Mouse (Mus musculus) embryonic facial prominence, embryonic 11.5 days (tissue): ENCODE results near the gene Fgfr3. TPM values are rescaled to one million over a fixed set of nuclear protein-coding genes. Genes with fewer than 3 reads are reported as not detected.

Experiments
- ATAC-seq: fragments of 200-750 bp; cut with Nextera tagmentation; replicated peaks from 2 replicates; pipeline ENCODE4 v1.8.0; 2017; ENCODE audit warnings: low read depth; ENCODE audit not compliant: insufficient number of reproducible peaks, low FRiP score, low TSS enrichment
- DNase-seq: peaks from one replicate; pipeline ENCODE4 v3.0.0-alpha.2; 2015; ENCODE audit warnings: low spot score
- H3K27ac ChIP-seq: fragments of 300-500 bp; sonication (generic); replicated peaks from 2 replicates; pipeline ENCODE4 v1.5.1; 2014; ENCODE audit warnings: mild to moderate bottlenecking, low read depth, low read length, control low read depth
- H3K27me3 ChIP-seq: fragments of 300-500 bp; sonication (generic); 2 replicates; pipeline ENCODE4 v1.6.1; 2014; ENCODE audit warnings: mild to moderate bottlenecking, low read length, moderate library complexity, mixed read lengths; ENCODE audit not compliant: control insufficient read depth, insufficient read depth
- H3K36me3 ChIP-seq: fragments of 300-500 bp; sonication (generic); replicated peaks from 2 replicates; pipeline ENCODE4 v1.6.1; 2014; ENCODE audit warnings: low read depth, mild to moderate bottlenecking, low read length, moderate library complexity, mixed read lengths; ENCODE audit not compliant: control insufficient read depth, insufficient read depth
- H3K4me1 ChIP-seq: fragments of 300-500 bp; sonication (generic); 2 replicates; pipeline ENCODE4 v1.6.1; 2014; ENCODE audit warnings: low read length, mixed read lengths; ENCODE audit not compliant: control insufficient read depth, insufficient read depth
- H3K4me2 ChIP-seq: fragments of 300-500 bp; sonication (generic); 2 replicates; pipeline ENCODE4 v1.6.1; 2014; ENCODE audit warnings: low read depth, mild to moderate bottlenecking, control low read depth, low read length, moderate library complexity
- H3K4me3 ChIP-seq: fragments of 300-500 bp; sonication (generic); 2 replicates; pipeline ENCODE4 v1.5.1; 2014; ENCODE audit warnings: low read depth, low read length, control low read depth
- H3K9ac ChIP-seq: fragments of 300-500 bp; sonication (generic); replicated peaks from 2 replicates; pipeline ENCODE4 v1.6.1; 2014; ENCODE audit warnings: mild to moderate bottlenecking, control low read depth, low read length
- H3K9me3 ChIP-seq: fragments of 300-500 bp; sonication (generic); replicated peaks from 2 replicates; pipeline ENCODE4 v1.6.1; 2016; ENCODE audit warnings: mild to moderate bottlenecking, low read length, inconsistent platforms, mixed read lengths; ENCODE audit not compliant: control insufficient read depth
- WGBS: fragments of 180-500 bp; shearing (Covaris S2); extraction: QIAGEN DNeasy Blood & Tissue Kit; methylation state at CpG from one replicate; pipeline ENCODE4 v1.1.7; 2014; 5-methylcytosine and 5-hydroxymethylcytosine counted together
- polyA plus RNA-seq: library from polyadenylated mRNA; unstranded; fragments of >200 nt; fragmentation: Nextera tagmentation; extraction: Ambion mirVana; gene quantifications from 2 replicates; pipeline ENCODE4 v1.2.1, GENCODE M21; 2014

Gene Fgfr3
- polyA plus RNA-seq, 1 experiment from 2014 or later = 7.6 TPM

GRCm38 (mm10) chr5:33723641-33724465, 2.4 kb downstream of the Fgfr3 start:
- Histone ChIP-seq H3K9me3 (no peaks in the 10 kb centered on the region), H3K4me3 (peak overlapping the region; percentile 52), H3K27ac (no peak overlapping the region), H3K36me3 (no peaks in the 10 kb centered on the region), H3K4me2 (peak overlapping the region; percentile 93), H3K27me3 (peaks cover 32% of the 10 kb centered on the region), H3K4me1 (peaks cover 14% of the 10 kb centered on the region), H3K9ac (peak overlapping the region; percentile 66)
- WGBS = 4% methylated on average over 36 of the region's 36 CpGs
- peak; percentile 42; the same call in 1 of the 2 replicates for ATAC-seq
- DNase-seq = peak; percentile 26

- no peak overlapping the region for H3K4me3 ChIP-seq
- H3K27ac ChIP-seq = no peak overlapping the region
- no peak overlapping the region for H3K4me2 ChIP-seq
- WGBS = 81% methylated on average over 7 of the region's 7 CpGs
- H3K9me3 ChIP-seq = no peaks in the 10 kb centered on the region
- DNase-seq (no peak), ATAC-seq (no peak)
- H3K4me1 ChIP-seq = peaks cover 14% of the 10 kb centered on the region
- H3K9ac ChIP-seq = no peak overlapping the region
- H3K27me3 ChIP-seq = peaks cover 29% of the 10 kb centered on the region
- H3K36me3 ChIP-seq = no peaks in the 10 kb centered on the region
Measured at GRCm38 (mm10) chr5:33726081-33726647, 4.7 kb downstream of the Fgfr3 start.

- H3K4me3 ChIP-seq = no peak overlapping the region
- peaks cover 28% of the 10 kb centered on the region for H3K27me3 ChIP-seq
- WGBS = 83% methylated on average over 1 of the region's 1 CpGs
Measured at GRCm38 (mm10) chr5:33726891-33727290, 5.4 kb downstream of the Fgfr3 start.

GRCm38 (mm10) chr5:33728841-33729240, 7.4 kb downstream of the Fgfr3 start:
- H3K4me3 ChIP-seq = no peak overlapping the region
- H3K9me3 ChIP-seq = no peaks in the 10 kb centered on the region
- H3K4me2 ChIP-seq = no peak overlapping the region
- no peaks in the 10 kb centered on the region for H3K36me3 ChIP-seq
- peaks cover 4% of the 10 kb centered on the region; the same call in 1 of the 2 replicates for H3K4me1 ChIP-seq
- DNase-seq (no peak), ATAC-seq (no peak)
- H3K9ac ChIP-seq = no peak overlapping the region
- no peak overlapping the region for H3K27ac ChIP-seq
- 78% methylated on average over 7 of the region's 7 CpGs for WGBS
- H3K27me3 ChIP-seq = peaks cover 16% of the 10 kb centered on the region

More at GRCm38 (mm10) chr5:33726891-33727290, 5.4 kb downstream of the Fgfr3 start:
- Histone ChIP-seq H3K9ac (no peak overlapping the region), H3K27ac (no peak overlapping the region), H3K36me3 (no peaks in the 10 kb centered on the region), H3K4me1 (peaks cover 10% of the 10 kb centered on the region; the same call in 1 of the 2 replicates), H3K9me3 (no peaks in the 10 kb centered on the region), H3K4me2 (no peak overlapping the region)
- ATAC-seq (no peak), DNase-seq (no peak)

- H3K27ac ChIP-seq = no peak overlapping the region
- no peaks in the 10 kb centered on the region for H3K36me3 ChIP-seq
- no peaks in the 10 kb centered on the region for H3K9me3 ChIP-seq
- WGBS = 43% methylated on average over 5 of the region's 5 CpGs
- ATAC-seq = no peak
- no peak overlapping the region for H3K4me3 ChIP-seq
- no peaks in the 10 kb centered on the region; the same call in none of the 2 replicates for H3K27me3 ChIP-seq
- no peaks in the 10 kb centered on the region for H3K4me1 ChIP-seq
- H3K4me2 ChIP-seq = no peak overlapping the region
- no peak for DNase-seq
- no peak overlapping the region for H3K9ac ChIP-seq
Measured at GRCm38 (mm10) chr5:33730516-33730915, 9.0 kb downstream of the Fgfr3 start.

DNA sequence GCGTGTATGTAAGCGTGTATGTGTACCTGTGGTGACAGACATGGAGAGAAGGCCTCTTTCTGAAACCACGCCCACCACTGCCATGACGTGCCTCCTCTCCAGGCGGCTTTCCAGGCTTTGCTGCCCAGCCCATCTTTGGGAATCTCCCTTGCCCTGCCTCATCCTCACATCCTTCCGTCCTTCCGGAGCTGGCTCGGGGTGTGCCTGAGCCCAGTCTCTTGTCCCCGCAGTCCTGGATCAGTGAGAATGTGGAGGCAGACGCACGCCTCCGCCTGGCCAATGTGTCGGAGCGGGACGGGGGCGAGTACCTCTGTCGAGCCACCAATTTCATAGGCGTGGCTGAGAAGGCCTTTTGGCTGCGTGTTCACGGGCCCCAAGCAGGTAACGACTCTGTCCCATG, 9.6 kb downstream of the Fgfr3 start:
- Histone ChIP-seq H3K27ac (no peak overlapping the region), H3K9ac (no peak overlapping the region)

GRCm38 (mm10) chr5:33733837-33734236, 12.4 kb downstream of the Fgfr3 start:
- no peak for DNase-seq
- no peak overlapping the region for H3K27ac ChIP-seq
- H3K9me3 ChIP-seq = no peaks in the 10 kb centered on the region
- no peak overlapping the region for H3K4me2 ChIP-seq
- WGBS = 92% methylated on average over 12 of the region's 12 CpGs
- no peak overlapping the region for H3K4me3 ChIP-seq
- no peaks in the 10 kb centered on the region; the same call in 1 of the 2 replicates for H3K27me3 ChIP-seq
- no peak for ATAC-seq
- H3K9ac ChIP-seq = no peak overlapping the region
- H3K4me1 ChIP-seq = no peaks in the 10 kb centered on the region
- no peaks in the 10 kb centered on the region for H3K36me3 ChIP-seq

More for the DNA sequence above, 9.6 kb downstream of the Fgfr3 start:
- H3K27me3 ChIP-seq = no peaks in the 10 kb centered on the region; the same call in 1 of the 2 replicates
- DNase-seq = no peak
- 60% methylated on average over 21 of the region's 21 CpGs for WGBS
- H3K36me3 ChIP-seq = no peaks in the 10 kb centered on the region
- no peak overlapping the region for H3K4me3 ChIP-seq
- no peaks in the 10 kb centered on the region for H3K9me3 ChIP-seq
- no peak for ATAC-seq
- no peaks in the 10 kb centered on the region for H3K4me1 ChIP-seq
- no peak overlapping the region for H3K4me2 ChIP-seq
